Mouse (Mus musculus) cerebellum, adult 11 months (tissue): Measurements from ENCODE around the gene Hist1h4a.
"Not testable (repeated sequence)": the region's sequence is repeated elsewhere in the genome, so short reads cannot be mapped to it uniquely, and the experiment has no call there.

Experiments used
- DNase-seq: peaks from one replicate; pipeline ENCODE4 v3.0.0; 2022

The Hist1h4a gene

GRCm38 (mm10) chr13:23757921-23758320, 3.1 kb downstream of the Hist1h4a start:
- no peak for DNase-seq

DNA sequence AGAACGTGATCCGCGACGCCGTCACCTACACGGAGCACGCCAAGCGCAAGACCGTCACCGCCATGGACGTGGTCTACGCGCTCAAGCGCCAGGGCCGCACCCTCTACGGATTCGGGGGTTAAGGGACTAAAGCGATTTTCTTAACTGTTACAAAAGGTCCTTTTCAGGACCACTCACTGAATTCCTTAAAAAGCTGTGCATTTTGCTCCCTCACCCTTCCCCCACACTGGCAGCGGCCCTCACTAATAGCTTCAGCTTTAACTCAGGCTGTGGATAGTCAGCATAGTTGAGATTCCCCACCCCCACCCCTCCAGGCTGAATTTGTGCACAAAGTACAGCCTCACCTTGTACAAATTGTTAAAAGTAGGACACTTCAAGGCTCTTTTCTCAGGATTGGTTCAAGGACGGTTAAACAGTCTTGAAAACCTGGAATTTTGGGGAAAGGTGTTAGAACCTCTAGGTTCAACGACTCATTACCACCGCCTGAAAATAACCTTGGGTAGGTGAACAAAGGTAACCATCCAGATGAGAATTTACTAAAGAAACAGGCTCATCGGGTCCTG, 3.7 kb downstream of the Hist1h4a start:
- no peak for DNase-seq

- DNase-seq = peak; percentile 79
These were observed 4.2 kb downstream of the Hist1h4a start, which contains the start of gene Hist1h4b for GRCm38 (mm10) chr13:23756790-23757189. Gene Hist1h4b, plus strand, starts transcription at chr13:23757013.

- DNase-seq = no peak
These were observed 6.0 kb downstream of the Hist1h4a start for GRCm38 (mm10) chr13:23755000-23755399.

DNA sequence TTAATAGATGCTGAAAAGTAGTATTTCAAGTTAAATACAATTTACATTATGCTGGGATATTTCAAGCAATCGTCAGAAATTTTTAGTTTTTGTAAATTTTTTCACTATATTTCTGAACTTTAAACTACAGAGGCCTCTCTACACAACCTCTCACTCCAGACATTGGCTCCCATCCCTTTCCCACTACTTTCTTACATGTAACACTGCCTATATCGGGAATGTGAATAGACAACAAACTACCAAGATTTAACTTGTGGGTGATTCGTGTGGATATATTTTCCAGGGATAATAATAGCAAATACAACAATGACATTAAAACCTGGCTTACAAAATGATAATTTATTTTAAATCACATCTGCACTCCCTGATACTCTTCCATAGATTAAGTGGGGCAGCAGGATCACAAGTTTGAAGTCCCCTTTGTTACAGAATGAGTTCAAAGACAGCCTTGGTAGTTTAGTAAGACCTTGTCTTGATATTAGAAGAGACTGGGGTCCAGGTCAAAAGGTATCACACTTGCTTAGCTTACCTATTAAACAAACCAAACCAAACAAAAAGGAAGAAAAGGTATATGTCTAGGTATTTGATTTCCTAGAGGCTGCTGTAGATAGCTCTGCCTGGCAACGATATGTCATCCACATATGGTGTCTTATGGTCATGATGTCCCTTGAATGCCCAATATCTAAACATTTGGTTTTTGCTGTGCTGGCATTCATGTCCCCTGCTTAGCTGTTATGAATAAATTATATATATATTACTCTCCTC, 7.5 kb downstream of the Hist1h4a start:
- no peak for DNase-seq

DNA sequence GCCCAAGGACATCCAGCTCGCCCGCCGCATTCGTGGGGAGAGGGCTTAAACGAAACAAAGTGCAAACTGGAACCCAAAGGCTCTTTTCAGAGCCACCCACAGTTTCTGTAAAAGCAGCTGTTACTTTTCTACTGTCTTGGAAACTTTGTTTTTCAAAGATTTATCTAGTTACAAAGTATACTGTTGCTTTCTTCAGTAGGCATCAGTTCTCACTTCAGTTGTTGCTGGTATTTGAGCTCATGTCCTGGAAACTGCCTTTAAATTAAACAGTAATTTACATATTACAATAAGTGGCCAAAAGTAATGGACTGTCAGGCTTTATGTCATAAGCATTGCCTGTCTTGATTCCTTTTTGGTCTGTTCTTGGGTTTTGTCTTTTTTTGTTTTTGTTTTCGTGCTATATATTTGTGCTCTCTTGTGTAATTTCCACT, 8.3 kb downstream of the Hist1h4a start:
- DNase-seq = no peak

DNA sequence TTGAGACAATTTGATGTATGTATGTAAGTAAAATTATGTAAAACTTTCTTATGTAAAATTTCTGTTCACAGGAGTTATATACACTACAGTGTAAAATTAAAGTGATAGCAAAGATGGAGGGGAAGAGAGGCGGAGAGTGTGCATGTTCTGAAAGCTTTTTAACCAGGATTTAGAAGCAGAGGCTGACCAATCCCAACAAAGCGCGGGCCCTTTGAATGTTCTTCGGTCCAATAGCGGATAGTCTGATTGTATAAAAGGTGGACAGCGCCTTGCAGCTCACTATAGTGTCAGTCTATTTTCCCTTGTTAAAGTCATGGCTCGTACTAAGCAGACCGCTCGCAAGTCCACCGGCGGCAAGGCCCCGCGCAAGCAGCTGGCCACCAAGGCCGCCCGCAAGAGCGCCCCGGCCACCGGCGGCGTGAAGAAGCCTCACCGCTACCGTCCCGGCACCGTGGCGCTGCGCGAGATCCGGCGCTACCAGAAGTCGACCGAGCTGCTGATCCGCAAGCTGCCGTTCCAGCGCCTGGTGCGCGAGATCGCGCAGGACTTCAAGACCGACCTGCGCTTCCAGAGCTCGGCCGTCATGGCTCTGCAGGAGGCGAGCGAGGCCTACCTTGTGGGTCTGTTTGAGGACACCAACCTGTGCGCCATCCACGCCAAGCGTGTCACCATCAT, 8.8 kb downstream of the Hist1h4a start, which contains the start of gene Hist1h3b:
TSS of gene Hist1h3b (plus strand) at position 201 of the 675 bp plus-strand sequence.
- peak; percentile 59 for DNase-seq

DNA sequence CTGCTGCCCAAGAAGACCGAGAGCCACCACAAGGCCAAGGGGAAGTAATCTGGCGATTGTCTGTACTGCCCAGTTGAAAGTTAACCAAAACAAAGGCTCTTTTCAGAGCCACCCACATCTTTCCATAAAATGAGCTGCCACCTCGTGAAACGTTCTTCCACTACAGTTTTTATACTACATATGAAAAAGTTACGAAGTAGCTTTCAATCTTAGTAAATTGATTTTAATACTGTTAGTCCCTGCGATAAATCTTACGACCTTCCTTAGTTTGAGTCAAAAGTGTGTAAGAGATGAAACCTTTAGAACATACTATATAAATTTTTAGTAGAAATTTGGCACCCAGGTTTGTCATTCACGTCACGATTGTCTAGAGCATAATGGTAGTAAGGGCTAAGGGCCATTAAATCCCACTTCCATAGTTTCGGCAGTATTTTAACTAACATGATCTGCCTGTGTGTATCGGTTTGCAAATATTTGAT, 9.5 kb downstream of the Hist1h4a start:
- DNase-seq = no peak

- not testable (repeated sequence) for DNase-seq
These were observed 10.1 kb downstream of the Hist1h4a start, which contains the start of gene Hist1h2ab for GRCm38 (mm10) chr13:23750839-23751477. Gene Hist1h2ab, plus strand, starts transcription at chr13:23751126.

DNA sequence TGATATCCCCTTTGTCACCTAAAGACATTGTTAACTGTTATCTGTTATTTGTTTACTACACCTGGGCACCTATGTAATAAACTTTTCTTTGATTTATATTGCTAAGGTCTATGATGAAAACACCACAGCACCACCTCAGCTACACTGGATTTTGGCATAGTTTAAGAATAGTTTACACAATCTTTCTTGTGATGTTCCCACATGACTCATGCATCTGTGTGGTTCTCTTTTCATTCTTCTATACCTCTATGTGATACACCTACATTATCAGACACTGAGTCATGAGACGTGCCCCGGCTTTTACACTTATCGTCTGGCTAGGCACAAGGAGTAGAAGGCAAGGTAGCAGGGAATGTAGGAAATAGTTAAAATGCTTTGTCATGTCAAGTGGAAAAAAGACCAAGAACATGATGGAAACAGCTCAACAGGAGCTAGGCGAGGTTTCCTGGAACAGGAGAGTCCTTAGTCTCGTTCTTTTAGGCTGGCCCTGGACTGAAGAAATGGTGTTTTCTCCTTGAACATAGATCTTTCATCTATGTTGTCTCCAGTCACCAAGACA, 11.4 kb downstream of the Hist1h4a start:
- no peak for DNase-seq

DNA sequence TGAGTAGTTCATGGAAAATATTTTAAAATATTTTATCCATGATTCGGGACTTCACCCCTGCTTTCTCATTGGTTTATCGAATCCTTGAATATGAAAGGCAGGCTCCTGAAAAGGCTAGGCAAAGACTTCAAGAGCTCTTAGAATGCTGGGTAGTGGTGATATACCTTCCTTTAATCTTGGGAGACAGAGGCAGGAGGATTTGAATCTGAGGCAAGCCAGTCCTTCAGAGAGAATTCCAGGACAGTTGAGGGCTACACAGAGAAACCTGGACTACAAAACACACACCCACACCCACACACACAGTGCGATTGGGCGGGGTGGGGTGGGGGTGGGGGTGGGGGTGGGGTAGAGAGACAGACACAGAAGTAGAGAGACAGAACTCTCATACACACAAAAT, 13.1 kb downstream of the Hist1h4a start:
- no peak for DNase-seq

DNA sequence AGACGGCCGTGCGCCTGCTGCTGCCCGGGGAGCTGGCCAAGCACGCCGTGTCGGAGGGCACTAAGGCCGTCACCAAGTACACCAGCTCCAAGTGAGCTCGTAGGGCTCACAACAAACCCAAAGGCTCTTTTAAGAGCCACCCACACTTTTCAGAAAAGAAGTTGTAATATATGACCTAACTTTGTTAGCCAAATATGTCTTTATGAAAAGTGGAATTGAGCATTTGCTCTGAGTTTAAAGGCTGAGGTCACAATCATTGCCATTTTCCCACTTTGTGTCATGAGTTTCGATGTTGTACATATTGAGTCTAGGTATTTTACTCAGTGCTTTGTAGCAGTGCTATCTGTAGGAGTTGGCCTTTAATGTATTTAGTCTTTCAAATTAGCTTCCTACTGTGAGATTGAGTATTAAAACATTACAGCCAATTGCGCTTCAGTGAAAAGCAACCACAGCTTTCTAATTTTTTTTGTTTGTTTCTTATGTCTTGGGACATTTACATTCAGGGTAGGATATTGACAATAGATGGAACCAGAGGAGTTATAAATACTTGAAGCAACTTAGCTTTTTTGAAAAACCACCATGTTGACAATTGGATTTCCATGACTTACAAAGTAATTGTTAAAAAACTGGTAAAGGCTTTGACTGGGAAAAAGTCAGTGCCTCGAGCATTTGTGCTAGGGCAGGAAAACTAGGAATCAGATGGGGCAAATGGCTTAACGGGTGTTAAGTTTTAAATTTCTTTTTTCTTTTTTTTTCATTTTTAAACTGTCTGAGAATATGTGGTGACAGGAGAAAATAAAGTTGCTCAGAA, 13.7 kb downstream of the Hist1h4a start:
- no peak for DNase-seq

- DNase-seq = peak; percentile 70
These were observed 14.6 kb downstream of the Hist1h4a start, which contains the start of gene Hist1h2bb for GRCm38 (mm10) chr13:23746201-23747080. Gene Hist1h2bb, plus strand, starts transcription at chr13:23746734.

- DNase-seq = peak; percentile 70
These were observed 15.5 kb downstream of the Hist1h4a start, which contains the start of gene Hist1h3c for GRCm38 (mm10) chr13:23745381-23746161. Gene Hist1h3c, minus strand, starts transcription at chr13:23745602.

DNA sequence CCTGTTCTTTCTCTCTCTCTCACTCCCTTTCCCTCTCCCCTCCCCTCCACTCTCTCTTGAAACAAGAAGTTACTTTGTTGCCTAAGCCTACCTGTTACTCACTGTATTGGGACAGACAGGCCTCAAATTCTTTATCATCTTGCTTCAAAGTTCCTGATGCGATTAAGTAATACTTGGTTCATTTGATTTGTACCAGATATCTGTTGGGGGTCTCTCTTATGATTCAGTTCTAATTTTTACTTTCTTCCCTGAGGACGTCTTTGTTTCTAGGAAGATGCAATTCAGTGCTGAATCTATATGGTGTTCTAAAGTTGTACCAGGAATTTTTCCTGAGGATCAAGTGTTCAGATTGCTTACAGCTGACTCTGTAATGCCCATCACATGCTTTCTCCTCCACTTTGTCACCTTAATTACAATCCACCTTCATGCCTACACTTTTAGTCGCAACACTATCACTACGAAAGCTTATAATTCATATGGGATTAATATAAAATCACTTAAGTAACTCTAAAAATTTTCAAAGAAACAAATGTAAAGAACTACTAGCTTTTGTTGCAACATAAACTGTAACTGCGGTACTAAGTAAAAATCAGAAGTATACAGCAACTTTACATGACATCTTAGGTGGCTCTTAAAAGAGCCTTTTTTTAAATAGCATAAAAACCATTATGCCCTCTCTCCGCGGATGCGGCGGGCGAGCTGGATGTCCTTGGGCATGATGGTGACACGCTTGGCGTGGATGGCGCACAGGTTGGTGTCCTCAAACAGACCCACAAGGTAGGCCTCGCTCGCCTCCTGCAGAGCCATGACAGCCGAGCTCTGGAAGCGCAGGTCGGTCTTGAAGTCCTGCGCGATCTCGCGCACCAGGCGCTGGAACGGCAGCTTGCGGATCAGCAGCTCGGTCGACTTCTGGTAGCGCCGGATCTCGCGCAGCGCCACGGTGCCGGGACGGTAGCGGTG, 16.3 kb downstream of the Hist1h4a start:
- no peak for DNase-seq

GRCm38 (mm10) chr13:23743963-23744362, 17.1 kb downstream of the Hist1h4a start:
- no peak for DNase-seq

DNA sequence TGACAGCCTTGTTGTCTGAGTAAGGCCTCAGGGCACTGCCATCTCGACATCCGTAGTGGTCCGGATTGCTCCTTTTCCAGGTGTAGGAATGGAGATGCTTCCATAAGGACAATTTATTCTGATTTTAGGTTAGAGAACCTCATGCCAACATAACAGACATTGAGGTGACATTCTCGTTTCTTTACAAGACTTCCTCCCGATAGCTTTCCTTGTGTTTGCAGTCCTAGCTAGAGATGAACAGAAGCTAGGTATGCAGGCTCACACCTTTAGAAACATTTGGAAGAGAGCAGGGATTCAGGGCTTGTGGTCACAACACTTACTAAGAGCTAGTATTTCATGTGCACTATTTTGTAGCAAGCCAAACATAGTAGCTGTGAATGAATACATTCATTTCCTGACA, 17.8 kb downstream of the Hist1h4a start:
- no peak for DNase-seq

- DNase-seq = no peak
These were observed 19.0 kb downstream of the Hist1h4a start for GRCm38 (mm10) chr13:23742007-23742406.

GRCm38 (mm10) chr13:23740910-23741309, 20.1 kb downstream of the Hist1h4a start:
- no peak for DNase-seq
